Mouse (Mus musculus): ENCODE results near the gene Pola2.

Pola2 gene

GRCm38 (mm10) chr19:5965910-5966309 is 1.9 kb upstream of the Pola2 start:
- CTCF ChIA-PET, result interaction anchor here (0.5 to 1.9 kb wide), 4 partner anchors 34 to 53 kb away, joined by 3 to 23 read pairs (median 4); partner anchors contain the start of gene Capn1

GRCm38 (mm10) chr19:5965280-5965679 is 1.3 kb upstream of the Pola2 start:
- CTCF ChIA-PET, result interaction anchor here (0.5 to 1.2 kb wide), 5 partner anchors 24 to 162 kb away, joined by 3 to 8 read pairs (median 4); partner anchors contain the start of gene Capn1

- CTCF ChIA-PET, result interaction anchor here (1.0 to 1.2 kb wide), 3 partner anchors 24 to 162 kb away, joined by 3 to 8 read pairs (median 4); no protein-coding TSS in a partner anchor
Observed at GRCm38 (mm10) chr19:5964804-5965203, 802 bp upstream of the Pola2 start.

GRCm38 (mm10) chr19:5962651-5963050 is 1.4 kb downstream of the Pola2 start:
- CTCF ChIA-PET, result no interaction called here

- CTCF ChIA-PET, result interaction anchor here (0.6 to 0.7 kb wide), 4 partner anchors 13 to 995 kb away, joined by 3 to 13 read pairs (median 4); no protein-coding TSS in a partner anchor
Observed at GRCm38 (mm10) chr19:5957371-5957770, 6.6 kb downstream of the Pola2 start.

- CTCF ChIA-PET, result interaction anchor here (0.5 to 1.4 kb wide), 6 partner anchors 11 to 995 kb away, joined by 3 to 9 read pairs (median 6); partner anchors contain the start of gene Cdc42ep2
Observed at GRCm38 (mm10) chr19:5956685-5957084, 7.3 kb downstream of the Pola2 start.

- CTCF ChIA-PET, result interaction anchor here (0.5 to 1.4 kb wide), 7 partner anchors 10 to 532 kb away, joined by 3 to 24 read pairs (median 6); partner anchors contain the start of gene Cdc42ep2
Observed at GRCm38 (mm10) chr19:5955704-5956670, 8.0 kb downstream of the Pola2 start.

- CTCF ChIA-PET, result no interaction called here
Observed at GRCm38 (mm10) chr19:5954936-5955335, 9.1 kb downstream of the Pola2 start.

GRCm38 (mm10) chr19:5954031-5954710 is 9.8 kb downstream of the Pola2 start:
- CTCF ChIA-PET, result no interaction called here

GRCm38 (mm10) chr19:5953201-5953770 is 10.7 kb downstream of the Pola2 start:
- CTCF ChIA-PET, result no interaction called here

GRCm38 (mm10) chr19:5952071-5952691 is 11.8 kb downstream of the Pola2 start:
- CTCF ChIA-PET, result no interaction called here

- CTCF ChIA-PET, result interaction anchor here (0.6 kb wide), 1 partner anchor 32 kb away, joined by 6 read pairs; no protein-coding TSS in a partner anchor
Observed at GRCm38 (mm10) chr19:5951631-5952030, 12.4 kb downstream of the Pola2 start.

GRCm38 (mm10) chr19:5950218-5950617 is 13.8 kb downstream of the Pola2 start:
- CTCF ChIA-PET, result interaction anchor here (0.6 kb wide), 1 partner anchor 198 kb away, joined by 4 read pairs; no protein-coding TSS in a partner anchor

GRCm38 (mm10) chr19:5945891-5946290 is 18.1 kb downstream of the Pola2 start:
- CTCF ChIA-PET, result interaction anchor here (1.0 kb wide), 1 partner anchor 10 kb away, joined by 9 read pairs; no protein-coding TSS in a partner anchor

- CTCF ChIA-PET, result no interaction called here
Observed at GRCm38 (mm10) chr19:5945027-5945426, 19.0 kb downstream of the Pola2 start.

GRCm38 (mm10) chr19:5944145-5944544 is 19.9 kb downstream of the Pola2 start:
- CTCF ChIA-PET, result interaction anchor here (0.6 kb wide), 1 partner anchor 13 kb away, joined by 3 read pairs; no protein-coding TSS in a partner anchor

- CTCF ChIA-PET, result interaction anchor here (0.6 kb wide), 1 partner anchor 14 kb away, joined by 3 read pairs; no protein-coding TSS in a partner anchor
Observed at GRCm38 (mm10) chr19:5943404-5943803, 20.6 kb downstream of the Pola2 start.

GRCm38 (mm10) chr19:5942581-5942980 is 21.4 kb downstream of the Pola2 start:
- CTCF ChIA-PET, result no interaction called here

- CTCF ChIA-PET, result no interaction called here
Observed at GRCm38 (mm10) chr19:5940656-5941055, 23.3 kb downstream of the Pola2 start.

GRCm38 (mm10) chr19:5940173-5940572 is 23.8 kb downstream of the Pola2 start:
- CTCF ChIA-PET, result no interaction called here

GRCm38 (mm10) chr19:5939715-5940114 is 24.3 kb downstream of the Pola2 start:
- CTCF ChIA-PET, result no interaction called here

Measured in spleen, embryonic (tissue).